Mouse (Mus musculus) spleen, postnatal 36 days (tissue): ENCODE measurements at regions not wholly inside any gene's neighbourhood (a gene's known extent, or its start where the extent isn't known, plus 50 kb on each side); places are given as distances from the start of the nearest gene placed in this dataset.

Experiments used
- DNase-seq, 2 experiments: peaks; one replicate each; pipeline ENCODE4 v3.0.0; 2022; ENCODE audit warnings: low spot score in 2 of 2, mixed read lengths in 1 of 2

DNA sequence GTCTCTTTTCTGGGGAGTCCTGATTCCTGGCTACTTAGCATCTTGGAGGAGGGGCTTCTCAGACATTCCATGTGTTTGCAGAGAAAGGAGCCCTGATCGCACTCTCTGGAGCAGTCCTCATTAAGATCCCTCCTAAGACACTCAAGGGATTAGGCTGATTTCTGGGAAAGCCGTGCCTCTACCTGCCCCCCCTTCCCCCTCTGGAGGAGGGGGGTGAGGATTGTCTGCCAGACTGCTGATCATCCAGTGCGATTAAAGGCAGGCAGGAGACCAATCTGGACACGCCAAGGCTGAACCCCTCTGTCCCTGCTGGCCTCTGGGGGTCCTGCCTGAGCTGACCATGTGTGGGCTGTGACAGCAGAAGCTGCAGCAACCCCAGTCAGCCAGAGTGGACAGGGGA, 65.4 kb downstream of the Vegfa start:
- DNase-seq: no peak

DNA sequence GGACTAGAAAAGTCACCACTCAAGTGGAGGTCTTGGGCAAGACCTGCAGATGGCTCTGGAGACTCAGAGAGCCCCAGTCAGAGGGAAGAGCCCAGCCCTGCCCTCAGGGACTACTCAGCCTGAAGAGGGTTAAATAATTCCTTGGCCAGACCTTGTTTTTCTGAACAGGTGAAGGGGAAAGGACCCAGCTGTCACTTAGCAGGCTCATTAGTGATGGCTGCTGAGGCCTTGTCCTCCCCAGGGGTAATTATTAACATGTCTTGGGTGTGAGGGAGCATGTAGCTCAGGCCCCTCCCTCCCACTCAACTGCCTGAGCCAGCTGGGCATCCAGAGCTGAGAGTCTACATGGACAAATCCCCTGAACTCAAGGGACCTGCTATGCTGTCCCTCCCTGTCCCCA, 68.1 kb downstream of the Vegfa start:
- DNase-seq: no peak

DNA sequence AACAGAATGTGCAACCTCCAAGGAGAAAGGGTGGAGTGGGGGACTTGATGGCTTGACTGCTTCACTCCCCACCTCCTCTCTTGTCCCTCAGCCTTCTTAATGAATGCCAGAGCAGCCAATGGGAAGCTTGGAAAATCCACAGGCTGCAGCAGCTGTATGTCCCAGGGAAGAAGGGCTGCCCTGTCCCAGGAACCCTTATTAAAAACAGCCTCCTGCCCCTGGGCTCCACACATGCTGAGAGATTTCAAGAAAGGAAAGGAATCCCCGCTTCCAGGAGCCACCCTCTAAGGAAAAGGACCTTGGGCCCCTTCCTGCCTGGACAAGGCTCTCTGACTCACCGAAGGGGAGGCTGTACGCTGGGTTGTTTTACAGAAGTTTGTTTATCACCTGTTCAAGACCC, 68.8 kb downstream of the Vegfa start:
- DNase-seq: no peak

- DNase-seq: no peak
Observed at GRCm38 (mm10) chr17:45961626-45962319, 70.4 kb downstream of the Vegfa start.

- no peak for DNase-seq
Observed at GRCm38 (mm10) chr17:45958094-45958881, 73.9 kb downstream of the Vegfa start.

GRCm38 (mm10) chr17:45955481-45955880, 76.7 kb downstream of the Vegfa start:
- DNase-seq: no peak

GRCm38 (mm10) chr17:45954824-45955223, 77.3 kb downstream of the Vegfa start:
- DNase-seq: no peak

- peak in 1 of 2 experiments; percentile 7 for DNase-seq
Observed at GRCm38 (mm10) chr17:45953523-45953922, 78.6 kb downstream of the Vegfa start.

DNA sequence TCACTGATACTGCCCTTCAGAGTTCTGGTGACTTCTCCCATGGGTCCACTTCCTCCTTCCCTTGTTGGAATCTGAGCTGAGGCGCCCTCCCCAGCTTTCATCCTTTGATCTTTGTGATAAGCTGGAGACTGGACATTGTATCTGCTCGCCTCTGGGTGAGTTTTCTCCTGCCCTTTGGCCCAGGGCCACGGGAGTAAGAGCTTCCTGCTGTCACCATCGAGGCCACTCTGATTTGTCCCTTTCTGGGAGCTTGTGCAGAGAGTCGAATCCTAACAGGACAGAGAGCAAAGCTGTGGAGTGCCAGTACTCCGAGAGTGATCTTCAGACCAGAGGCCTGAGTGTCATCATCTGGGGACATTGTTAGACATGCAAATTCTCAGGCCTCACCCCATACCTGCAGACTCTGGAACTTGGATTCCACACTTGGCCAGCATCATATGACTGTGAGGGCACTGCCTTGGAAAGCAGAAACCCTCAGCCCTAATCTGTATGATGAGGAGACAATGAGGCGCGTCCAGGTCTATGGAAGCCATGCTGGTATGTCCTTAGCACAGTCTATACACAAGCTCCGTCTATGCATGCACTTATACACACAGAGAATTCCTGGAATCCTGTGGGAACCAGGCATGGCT, 81.5 kb downstream of the Vegfa start:
- DNase-seq: no peak

DNA sequence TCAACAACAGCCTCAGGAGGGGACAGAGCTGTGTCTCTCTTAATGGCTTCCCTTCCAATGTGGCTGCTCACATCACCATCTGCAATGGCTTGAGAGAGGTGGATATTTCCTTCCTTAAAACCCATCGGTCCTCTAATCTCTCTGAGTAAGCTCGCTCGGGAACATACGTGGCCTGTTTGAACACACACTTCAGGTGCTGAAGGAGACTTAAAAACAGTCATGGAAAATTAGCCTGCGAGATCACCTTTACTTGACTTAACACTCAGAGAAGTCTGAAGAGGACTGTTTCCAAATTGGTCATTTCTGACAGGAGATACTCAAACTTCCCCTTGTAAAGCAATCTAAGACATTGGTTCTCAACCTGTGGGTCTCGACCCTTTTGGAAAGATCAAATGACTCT, 83.0 kb downstream of the Vegfa start:
- DNase-seq: no peak

GRCm38 (mm10) chr17:45948314-45948935, 83.7 kb downstream of the Vegfa start:
- DNase-seq: no peak

DNA sequence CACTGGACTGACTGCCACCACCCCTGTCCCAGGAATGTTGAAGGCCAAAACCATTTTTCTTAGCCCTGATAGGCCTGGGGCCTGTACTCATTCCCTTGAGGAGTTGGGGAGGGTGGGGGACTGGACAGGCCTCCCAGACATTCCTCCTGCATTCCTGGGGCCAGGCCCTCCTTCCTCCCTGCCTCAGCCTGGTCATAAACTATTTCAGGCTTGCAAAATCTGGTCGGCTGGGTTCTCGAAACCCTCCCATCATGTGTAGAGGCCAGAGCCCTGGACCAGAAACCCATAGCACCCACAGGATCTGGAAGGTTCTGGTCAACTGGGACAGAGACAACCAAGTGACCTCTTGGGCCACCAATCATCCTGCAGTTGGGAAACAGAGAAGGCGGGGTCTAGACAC, 87.2 kb downstream of the Vegfa start:
- DNase-seq: no peak

GRCm38 (mm10) chr17:45943244-45943643, 88.9 kb downstream of the Vegfa start:
- DNase-seq: no peak

GRCm38 (mm10) chr17:45941890-45942375, 90.2 kb downstream of the Vegfa start:
- no peak for DNase-seq

- no peak for DNase-seq
Observed at GRCm38 (mm10) chr17:45940121-45940813, 91.9 kb downstream of the Vegfa start.

DNA sequence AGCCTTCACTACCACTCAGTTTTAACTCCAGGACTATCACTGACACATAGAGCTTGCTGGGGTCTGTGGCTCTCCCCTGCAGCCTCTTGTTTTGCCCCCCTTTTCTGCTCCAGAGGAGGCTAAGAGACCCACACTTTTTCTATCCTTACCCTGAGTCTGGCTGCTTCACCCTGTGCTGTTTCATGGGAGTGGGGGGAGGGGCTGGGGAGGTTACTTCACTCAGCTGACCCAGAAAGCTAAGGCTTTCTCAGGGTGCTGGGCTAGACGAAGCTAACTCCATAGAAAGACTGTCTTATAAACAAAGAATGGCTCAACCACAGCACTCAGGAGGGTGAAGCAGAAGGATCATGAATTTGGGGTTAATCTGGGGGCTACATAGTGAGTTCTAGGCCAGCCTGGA, 93.9 kb downstream of the Vegfa start:
- no peak for DNase-seq

DNA sequence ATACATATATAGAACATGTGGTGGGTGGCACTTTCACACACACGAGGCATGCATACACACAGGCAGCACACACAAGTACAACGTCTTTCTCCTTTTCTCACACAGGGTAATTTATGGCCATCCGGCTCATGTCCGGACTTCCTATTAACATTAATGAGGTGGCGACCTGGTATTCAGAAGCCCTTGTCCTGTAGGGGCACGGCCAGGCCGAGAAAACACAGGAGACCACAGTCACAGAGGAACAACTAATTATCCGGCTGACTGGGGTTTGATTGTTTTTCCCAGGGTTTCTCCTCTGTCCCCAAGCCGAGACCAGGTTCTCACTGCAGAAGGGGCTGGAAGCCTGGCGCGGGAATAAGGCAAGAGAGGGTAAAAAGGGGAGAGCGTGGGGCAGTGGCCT, 95.6 kb downstream of the Vegfa start:
- DNase-seq: no peak

GRCm38 (mm10) chr17:45935291-45935690, 96.9 kb downstream of the Vegfa start:
- DNase-seq: no peak

GRCm38 (mm10) chr17:45934002-45934401, 98.2 kb downstream of the Vegfa start:
- DNase-seq: no peak

- DNase-seq: no peak
Observed at GRCm38 (mm10) chr17:45933034-45933433, 99.1 kb downstream of the Vegfa start.

DNA sequence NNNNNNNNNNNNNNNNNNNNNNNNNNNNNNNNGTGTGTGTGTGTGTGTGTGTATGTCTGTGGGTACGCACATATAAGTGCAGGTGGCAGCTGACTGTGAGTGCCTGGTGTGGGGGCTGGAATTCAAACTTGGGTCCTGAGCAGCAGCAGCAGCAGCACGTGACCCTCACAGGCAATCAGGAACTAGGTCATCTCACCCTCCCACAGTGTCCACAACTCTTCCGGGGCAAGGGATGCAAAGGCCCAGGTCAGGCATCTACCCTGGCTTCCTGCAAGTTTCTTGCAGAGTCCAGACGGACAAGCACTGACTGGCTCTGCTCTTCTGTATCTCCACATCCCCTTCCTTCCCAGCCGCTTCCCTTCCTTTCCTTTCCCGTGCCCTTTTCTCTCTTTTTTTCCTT, 99.6 kb downstream of the Vegfa start:
- no peak for DNase-seq

- no peak for DNase-seq
Observed at GRCm38 (mm10) chr17:45929591-45929990, 102.6 kb downstream of the Vegfa start.
